Mouse (Mus musculus): Measurements from ENCODE around the gene Nr2f6. TPM values are rescaled to one million over a fixed set of nuclear protein-coding genes. Genes with fewer than 3 reads are reported as not detected.

Nr2f6 gene
- total and polyA plus RNA-seq, 3 experiments, result 11.8 to 25.2 (median 14.2) TPM

Other genes with a start within 250 kb of the Nr2f6 start
Only the 20 nearest of the 22 such genes appear.
- 26.1 and 29.0 TPM in 2 replicates for gene Myo9b, start 109.2 kb downstream of the Nr2f6 start, total RNA-seq (2012; rRNA removed)
- gene Myo9b, start 109.2 kb downstream of the Nr2f6 start, total RNA-seq (2014; rRNA removed), result 14.2 and 15.3 TPM in 2 replicates
- 31.5 and 36.2 TPM in 2 replicates for gene Myo9b, start 109.2 kb downstream of the Nr2f6 start, polyA plus RNA-seq (2012; ENCODE audit: insufficient read length, low read depth)
- 25.1 and 33.7 TPM in 2 replicates for gene Haus8, start 109.0 kb downstream of the Nr2f6 start, total RNA-seq (2012; rRNA removed)
- gene Haus8, start 109.0 kb downstream of the Nr2f6 start, total RNA-seq (2014; rRNA removed), result 21.0 and 25.2 TPM in 2 replicates
- gene Haus8, start 109.0 kb downstream of the Nr2f6 start, polyA plus RNA-seq (2012; ENCODE audit: insufficient read length, low read depth), result 30.3 and 40.5 TPM in 2 replicates
- 118 and 130 TPM in 2 replicates for gene Use1, start 15.1 kb downstream of the Nr2f6 start, total RNA-seq (2012; rRNA removed)
- gene Use1, start 15.1 kb downstream of the Nr2f6 start, total RNA-seq (2014; rRNA removed), result 69.6 and 78.4 TPM in 2 replicates
- 98.7 and 111 TPM in 2 replicates for gene Use1, start 15.1 kb downstream of the Nr2f6 start, polyA plus RNA-seq (2012; ENCODE audit: insufficient read length, low read depth)
- 7.1 and 8.9 TPM in 2 replicates for gene Ocel1, start 10.7 kb downstream of the Nr2f6 start, total RNA-seq (2012; rRNA removed)
- 4.4 and 4.8 TPM in 2 replicates for gene Ocel1, start 10.7 kb downstream of the Nr2f6 start, total RNA-seq (2014; rRNA removed)
- gene Ocel1, start 10.7 kb downstream of the Nr2f6 start, polyA plus RNA-seq (2012; ENCODE audit: insufficient read length, low read depth), result 4.5 and 7.4 TPM in 2 replicates
- gene Ushbp1, start 13.8 kb upstream of the Nr2f6 start, total RNA-seq (2012; rRNA removed), result not detected in 2 replicates
- gene Ushbp1, start 13.8 kb upstream of the Nr2f6 start, total RNA-seq (2014; rRNA removed), result not detected in 2 replicates
- not detected in 2 replicates for gene Ushbp1, start 13.8 kb upstream of the Nr2f6 start, polyA plus RNA-seq (2012; ENCODE audit: insufficient read length, low read depth)
- gene Babam1, start 14.9 kb upstream of the Nr2f6 start, total RNA-seq (2012; rRNA removed), result 66.0 and 67.3 TPM in 2 replicates
- 47.6 and 56.7 TPM in 2 replicates for gene Babam1, start 14.9 kb upstream of the Nr2f6 start, total RNA-seq (2014; rRNA removed)
- gene Babam1, start 14.9 kb upstream of the Nr2f6 start, polyA plus RNA-seq (2012; ENCODE audit: insufficient read length, low read depth), result 132 and 137 TPM in 2 replicates
- gene Ankle1, start 24.1 kb upstream of the Nr2f6 start, total RNA-seq (2012; rRNA removed), result 17.9 and 24.7 TPM in 2 replicates
- 9.0 and 9.4 TPM in 2 replicates for gene Ankle1, start 24.1 kb upstream of the Nr2f6 start, total RNA-seq (2014; rRNA removed)
- gene Ankle1, start 24.1 kb upstream of the Nr2f6 start, polyA plus RNA-seq (2012; ENCODE audit: insufficient read length, low read depth), result 17.4 and 17.6 TPM in 2 replicates
- gene Abhd8, start 81.7 kb upstream of the Nr2f6 start, total RNA-seq (2012; rRNA removed), result 28.2 and 33.2 TPM in 2 replicates
- 8.5 and 8.9 TPM in 2 replicates for gene Abhd8, start 81.7 kb upstream of the Nr2f6 start, total RNA-seq (2014; rRNA removed)
- gene Abhd8, start 81.7 kb upstream of the Nr2f6 start, polyA plus RNA-seq (2012; ENCODE audit: insufficient read length, low read depth), result 5.2 and 6.0 TPM in 2 replicates
- 150 and 180 TPM in 2 replicates for gene Mrpl34, start 83.0 kb upstream of the Nr2f6 start, total RNA-seq (2012; rRNA removed)
- gene Mrpl34, start 83.0 kb upstream of the Nr2f6 start, total RNA-seq (2014; rRNA removed), result 80.1 and 94.4 TPM in 2 replicates
- gene Mrpl34, start 83.0 kb upstream of the Nr2f6 start, polyA plus RNA-seq (2012; ENCODE audit: insufficient read length, low read depth), result 123 and 133 TPM in 2 replicates
- 59.3 and 62.8 TPM in 2 replicates for gene Dda1, start 87.2 kb upstream of the Nr2f6 start, total RNA-seq (2012; rRNA removed)
- 49.8 and 57.4 TPM in 2 replicates for gene Dda1, start 87.2 kb upstream of the Nr2f6 start, total RNA-seq (2014; rRNA removed)
- 65.8 and 78.1 TPM in 2 replicates for gene Dda1, start 87.2 kb upstream of the Nr2f6 start, polyA plus RNA-seq (2012; ENCODE audit: insufficient read length, low read depth)
- 5.5 and 6.7 TPM in 2 replicates for gene Ano8, start 104.0 kb upstream of the Nr2f6 start, total RNA-seq (2012; rRNA removed)
- 1.8 and 1.9 TPM in 2 replicates for gene Ano8, start 104.0 kb upstream of the Nr2f6 start, total RNA-seq (2014; rRNA removed)
- 1.8 and 2.1 TPM in 2 replicates for gene Ano8, start 104.0 kb upstream of the Nr2f6 start, polyA plus RNA-seq (2012; ENCODE audit: insufficient read length, low read depth)
- 26.7 and 29.0 TPM in 2 replicates for gene Gtpbp3, start 106.1 kb upstream of the Nr2f6 start, total RNA-seq (2012; rRNA removed)
- gene Gtpbp3, start 106.1 kb upstream of the Nr2f6 start, total RNA-seq (2014; rRNA removed), result 19.5 and 20.7 TPM in 2 replicates
- 17.4 and 21.6 TPM in 2 replicates for gene Gtpbp3, start 106.1 kb upstream of the Nr2f6 start, polyA plus RNA-seq (2012; ENCODE audit: insufficient read length, low read depth)
- 0.04 TPM in 1 of 2 replicates, not detected in the other for gene Plvap, start 129.8 kb upstream of the Nr2f6 start, total RNA-seq (2012; rRNA removed)
- not detected in 2 replicates for gene Plvap, start 129.8 kb upstream of the Nr2f6 start, total RNA-seq (2014; rRNA removed)
- gene Plvap, start 129.8 kb upstream of the Nr2f6 start, polyA plus RNA-seq (2012; ENCODE audit: insufficient read length, low read depth), result 0.27 and 0.37 TPM in 2 replicates
- not detected in 2 replicates for gene Ccdc194, start 143.8 kb upstream of the Nr2f6 start, total RNA-seq (2012; rRNA removed)
- gene Ccdc194, start 143.8 kb upstream of the Nr2f6 start, total RNA-seq (2014; rRNA removed), result not detected in 2 replicates
- gene Ccdc194, start 143.8 kb upstream of the Nr2f6 start, polyA plus RNA-seq (2012; ENCODE audit: insufficient read length, low read depth), result not detected in 2 replicates
- 404 and 424 TPM in 2 replicates for gene Bst2, start 155.5 kb upstream of the Nr2f6 start, total RNA-seq (2012; rRNA removed)
- gene Bst2, start 155.5 kb upstream of the Nr2f6 start, total RNA-seq (2014; rRNA removed), result 304 and 321 TPM in 2 replicates
- gene Bst2, start 155.5 kb upstream of the Nr2f6 start, polyA plus RNA-seq (2012; ENCODE audit: insufficient read length, low read depth), result 214 and 243 TPM in 2 replicates
- 113 and 128 TPM in 2 replicates for gene Mvb12a, start 161.0 kb upstream of the Nr2f6 start, total RNA-seq (2012; rRNA removed)
- 149 and 157 TPM in 2 replicates for gene Mvb12a, start 161.0 kb upstream of the Nr2f6 start, total RNA-seq (2014; rRNA removed)
- gene Mvb12a, start 161.0 kb upstream of the Nr2f6 start, polyA plus RNA-seq (2012; ENCODE audit: insufficient read length, low read depth), result 80.5 and 82.1 TPM in 2 replicates
- gene Tmem221, start 176.9 kb upstream of the Nr2f6 start, total RNA-seq (2012; rRNA removed), result 0.21 and 0.51 TPM in 2 replicates
- gene Tmem221, start 176.9 kb upstream of the Nr2f6 start, total RNA-seq (2014; rRNA removed), result not detected in 2 replicates
- not detected in 2 replicates for gene Tmem221, start 176.9 kb upstream of the Nr2f6 start, polyA plus RNA-seq (2012; ENCODE audit: insufficient read length, low read depth)
- 0.04 TPM in 1 of 2 replicates, not detected in the other for gene Nxnl1, start 184.6 kb upstream of the Nr2f6 start, total RNA-seq (2012; rRNA removed)
- not detected in 2 replicates for gene Nxnl1, start 184.6 kb upstream of the Nr2f6 start, total RNA-seq (2014; rRNA removed)
- gene Nxnl1, start 184.6 kb upstream of the Nr2f6 start, polyA plus RNA-seq (2012; ENCODE audit: insufficient read length, low read depth), result 0.08 TPM in 1 of 2 replicates, not detected in the other
- gene Slc27a1, start 186.9 kb upstream of the Nr2f6 start, total RNA-seq (2012; rRNA removed), result 2.7 and 4.0 TPM in 2 replicates
- gene Slc27a1, start 186.9 kb upstream of the Nr2f6 start, total RNA-seq (2014; rRNA removed), result 1.8 and 2.3 TPM in 2 replicates
- gene Slc27a1, start 186.9 kb upstream of the Nr2f6 start, polyA plus RNA-seq (2012; ENCODE audit: insufficient read length, low read depth), result 2.3 and 2.4 TPM in 2 replicates
- 183 and 215 TPM in 2 replicates for gene Pgls, start 210.2 kb upstream of the Nr2f6 start, total RNA-seq (2012; rRNA removed)
- gene Pgls, start 210.2 kb upstream of the Nr2f6 start, total RNA-seq (2014; rRNA removed), result 94.2 and 118 TPM in 2 replicates
- gene Pgls, start 210.2 kb upstream of the Nr2f6 start, polyA plus RNA-seq (2012; ENCODE audit: insufficient read length, low read depth), result 72.5 and 74.9 TPM in 2 replicates